Mouse (Mus musculus) stomach, embryonic 14.5 days (tissue): ENCODE measurements around the gene Ablim1. TPM values are rescaled to one million over a fixed set of nuclear protein-coding genes. Genes with fewer than 3 reads are reported as not detected.

ENCODE experiments used
- ATAC-seq: fragments of 200-750 bp; cut with Nextera tagmentation; 2 replicates; pipeline ENCODE4 v1.8.0; 2017; ENCODE audit warnings: low read depth, moderate TSS enrichment; ENCODE audit not compliant: insufficient number of reproducible peaks, insufficient read depth, low FRiP score
- H3K27ac ChIP-seq: fragments of 300-500 bp; sonication (generic); 2 replicates; pipeline ENCODE4 v1.5.1; 2014; ENCODE audit warnings: mild to moderate bottlenecking, low read length, moderate library complexity, mixed read lengths
- H3K27me3 ChIP-seq: fragments of 300-500 bp; sonication (generic); 2 replicates; pipeline ENCODE4 v1.6.1; 2014; ENCODE audit warnings: low read length, control low read depth, mixed read lengths; ENCODE audit not compliant: control insufficient read depth, insufficient read depth
- H3K36me3 ChIP-seq: fragments of 300-500 bp; sonication (generic); 2 replicates; pipeline ENCODE4 v1.6.1; 2014; ENCODE audit warnings: mild to moderate bottlenecking, control low read depth, low read length, moderate library complexity, mixed read lengths; ENCODE audit not compliant: control insufficient read depth, insufficient read depth
- H3K4me1 ChIP-seq: fragments of 300-500 bp; sonication (generic); 2 replicates; pipeline ENCODE4 v1.6.1; 2014; ENCODE audit warnings: low read length, control low read depth, mixed read lengths; ENCODE audit not compliant: control insufficient read depth, insufficient read depth
- H3K4me2 ChIP-seq: fragments of 300-500 bp; sonication (generic); replicated peaks from 2 replicates; pipeline ENCODE4 v1.6.1; 2014; ENCODE audit warnings: low read depth, low read length, control low read depth
- H3K4me3 ChIP-seq: fragments of 300-500 bp; sonication (generic); 2 replicates; pipeline ENCODE4 v1.5.1; 2014; ENCODE audit warnings: low read depth, low read length, control low read depth
- H3K9ac ChIP-seq: fragments of 300-500 bp; sonication (generic); replicated peaks from 2 replicates; pipeline ENCODE4 v1.6.1; 2014; ENCODE audit warnings: low read depth, mild to moderate bottlenecking, control low read depth, low read length, moderate library complexity, mixed read lengths
- H3K9me3 ChIP-seq: fragments of 300-500 bp; sonication (generic); 2 replicates; pipeline ENCODE4 v1.6.1; 2016; ENCODE audit warnings: low read depth, low read length, control low read depth; ENCODE audit not compliant: control insufficient read depth
- WGBS: fragments of 180-500 bp; shearing (Covaris S2); extraction: QIAGEN DNeasy Blood & Tissue Kit; methylation state at CpG from one replicate; pipeline ENCODE4 v1.1.7; 2014; 5-methylcytosine and 5-hydroxymethylcytosine counted together
- polyA plus RNA-seq: library from polyadenylated mRNA; unstranded; fragments of >200 nt; fragmentation: Nextera tagmentation; extraction: Ambion mirVana; gene quantifications from 2 replicates; pipeline ENCODE4 v1.2.1, GENCODE M21; 2014

Ablim1 gene
- polyA plus RNA-seq, 1 experiment from 2014 or later = 36.9 TPM

DNA sequence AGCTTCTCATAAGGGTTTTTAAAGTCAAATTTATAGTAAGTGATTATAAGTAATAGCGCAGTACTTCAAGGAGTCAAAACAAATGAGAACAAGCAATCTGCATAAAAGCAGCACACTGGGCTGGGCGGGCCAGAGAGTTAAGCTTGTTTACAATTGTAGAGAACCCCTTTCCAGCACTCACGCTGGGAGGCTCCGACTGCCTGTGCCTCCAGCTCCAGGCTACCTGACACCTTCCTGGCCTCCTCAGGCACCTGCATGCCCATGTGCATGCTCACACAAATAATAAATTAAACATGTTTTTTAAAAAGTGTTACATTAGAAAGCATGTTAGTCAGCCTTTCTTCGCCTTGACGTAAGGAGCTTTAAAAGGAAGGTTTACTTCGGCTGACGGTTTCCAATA, 20.4 kb upstream of the Ablim1 start:
- ATAC-seq = no peak
- WGBS = 50% methylated on average over 8 of the region's 8 CpGs
- H3K36me3 ChIP-seq = no peaks in the 10 kb centered on the region

DNA sequence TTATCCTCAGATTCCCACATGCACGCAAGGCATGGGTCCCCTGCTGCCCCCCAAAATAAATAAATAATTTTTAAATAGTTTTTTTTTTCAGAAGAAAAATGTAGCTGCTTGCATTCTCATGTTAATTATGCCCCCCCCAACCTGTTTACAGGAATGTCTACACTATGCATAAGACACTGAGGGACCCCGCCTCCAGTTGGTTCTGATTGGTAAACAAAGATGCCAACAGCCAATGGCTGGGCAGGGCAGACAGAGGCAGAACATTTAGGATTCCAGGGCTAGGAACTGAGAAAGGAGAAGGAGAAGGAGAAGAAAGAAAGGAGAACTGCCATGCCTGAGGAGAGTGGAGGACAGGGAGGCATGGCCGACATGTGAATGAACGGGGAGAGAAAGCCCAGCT, 18.6 kb upstream of the Ablim1 start:
- H3K9ac ChIP-seq = no peak overlapping the region
- H3K27me3 ChIP-seq = no peaks in the 10 kb centered on the region
- WGBS = 88% methylated on average over 4 of the region's 4 CpGs
- no peaks in the 10 kb centered on the region for H3K4me1 ChIP-seq
- H3K9me3 ChIP-seq = no peaks in the 10 kb centered on the region
- H3K36me3 ChIP-seq = no peaks in the 10 kb centered on the region
- no peak overlapping the region for H3K4me3 ChIP-seq
- no peak overlapping the region for H3K4me2 ChIP-seq
- ATAC-seq = no peak
- H3K27ac ChIP-seq = no peak overlapping the region

More for the DNA sequence above, 20.4 kb upstream of the Ablim1 start:
- H3K4me3 ChIP-seq = no peak overlapping the region
- H3K27me3 ChIP-seq = no peaks in the 10 kb centered on the region
- H3K4me2 ChIP-seq = no peak overlapping the region
- H3K9ac ChIP-seq = no peak overlapping the region
- no peaks in the 10 kb centered on the region for H3K4me1 ChIP-seq
- H3K27ac ChIP-seq = no peak overlapping the region
- no peaks in the 10 kb centered on the region for H3K9me3 ChIP-seq

DNA sequence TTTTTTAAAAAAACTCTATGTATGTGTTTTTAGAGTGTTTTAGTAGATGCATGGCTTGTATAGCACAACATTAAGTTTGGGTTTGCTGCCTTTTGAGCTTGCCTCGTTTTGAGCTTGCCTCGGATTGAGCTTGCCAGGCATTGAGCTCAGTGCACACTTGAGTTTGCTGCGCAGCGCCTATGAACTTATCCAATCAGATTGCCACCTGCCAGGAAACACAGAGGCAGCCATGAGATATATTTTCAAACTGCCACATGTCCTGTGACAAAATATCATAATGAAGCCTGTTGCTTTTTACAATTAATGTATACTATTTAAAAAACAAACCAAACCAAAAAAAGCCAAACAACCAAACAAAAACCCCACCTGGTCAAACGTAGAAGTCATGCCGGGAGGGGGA, 16.5 kb upstream of the Ablim1 start:
- Histone ChIP-seq H3K9me3 (no peaks in the 10 kb centered on the region), H3K4me2 (no peak overlapping the region), H3K27me3 (no peaks in the 10 kb centered on the region), H3K9ac (no peak overlapping the region), H3K27ac (no peak overlapping the region), H3K36me3 (no peaks in the 10 kb centered on the region), H3K4me3 (no peak overlapping the region), H3K4me1 (no peaks in the 10 kb centered on the region)
- 81% methylated on average over 6 of the region's 6 CpGs for WGBS
- ATAC-seq = no peak

DNA sequence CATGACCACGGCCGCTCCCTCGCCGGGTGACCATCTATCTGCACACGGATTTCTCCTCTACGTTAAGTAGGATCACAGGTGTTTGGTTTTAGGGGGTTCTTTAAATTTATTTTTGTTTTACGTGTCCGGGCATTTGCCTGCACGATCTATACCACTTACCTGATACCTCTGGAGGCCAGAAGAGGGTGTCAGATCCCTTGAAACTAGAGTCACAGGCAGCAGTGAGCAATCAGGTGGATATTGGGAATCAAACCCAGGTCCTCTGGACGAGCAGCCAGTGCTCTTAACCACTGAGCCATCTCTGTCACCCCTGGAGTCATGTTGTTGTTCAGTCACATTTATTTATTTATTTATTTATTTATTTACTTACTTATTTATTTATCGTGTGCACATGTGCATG, 15.6 kb upstream of the Ablim1 start:
- Histone ChIP-seq H3K27me3 (no peaks in the 10 kb centered on the region), H3K9me3 (no peaks in the 10 kb centered on the region), H3K4me3 (no peak overlapping the region), H3K27ac (no peak overlapping the region), H3K9ac (no peak overlapping the region), H3K4me1 (no peaks in the 10 kb centered on the region), H3K4me2 (no peak overlapping the region), H3K36me3 (no peaks in the 10 kb centered on the region)
- ATAC-seq = no peak
- 73% methylated on average over 11 of the region's 11 CpGs for WGBS

DNA sequence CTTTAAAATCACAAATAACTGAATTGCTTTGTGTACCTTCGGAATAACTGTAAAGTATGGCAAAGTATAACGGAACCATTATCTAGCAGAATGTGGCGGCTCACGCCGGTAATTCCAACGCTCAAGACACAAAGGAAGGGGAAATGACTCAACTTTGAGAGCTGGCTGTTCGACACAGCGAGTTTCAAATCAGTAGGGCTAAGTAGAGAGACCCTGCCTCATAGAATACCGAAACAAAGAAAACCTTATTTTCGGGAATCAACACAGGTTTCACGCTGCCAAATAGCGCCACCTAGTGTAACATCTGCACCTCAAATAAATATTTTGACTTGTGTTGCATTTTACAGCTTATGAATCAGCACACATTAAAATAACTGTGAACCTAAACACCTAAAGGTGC, 14.1 kb upstream of the Ablim1 start:
- Histone ChIP-seq H3K36me3 (no peaks in the 10 kb centered on the region), H3K4me3 (no peak overlapping the region)
- 61% methylated on average over 12 of the region's 12 CpGs for WGBS

DNA sequence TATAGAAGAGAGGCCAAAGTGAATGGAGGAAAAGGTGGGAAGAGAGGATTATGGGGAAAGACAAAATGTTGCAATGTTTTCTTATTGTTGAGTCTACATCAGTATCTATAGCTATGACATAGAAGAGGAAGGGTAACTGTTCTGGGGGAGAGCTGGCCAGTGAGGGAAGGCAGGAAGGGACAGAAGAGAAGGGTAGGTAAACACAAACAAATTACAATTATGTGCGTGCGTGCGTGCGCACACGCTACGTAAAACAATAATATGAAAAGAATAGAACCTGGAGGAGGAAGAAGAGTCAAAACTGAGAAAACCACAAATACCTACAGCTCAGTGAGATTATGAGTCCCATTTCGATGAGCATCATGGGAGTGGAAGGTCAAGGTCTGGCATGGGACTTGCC, 13.6 kb upstream of the Ablim1 start:
- H3K9me3 ChIP-seq = no peaks in the 10 kb centered on the region
- no peaks in the 10 kb centered on the region for H3K27me3 ChIP-seq
- no peak overlapping the region for H3K27ac ChIP-seq
- no peak overlapping the region for H3K4me2 ChIP-seq
- no peaks in the 10 kb centered on the region for H3K4me1 ChIP-seq
- no peak overlapping the region for H3K9ac ChIP-seq
- WGBS = 95% methylated on average over 7 of the region's 7 CpGs
- no peaks in the 10 kb centered on the region for H3K36me3 ChIP-seq
- H3K4me3 ChIP-seq = no peak overlapping the region
- ATAC-seq = no peak

More for the DNA sequence above, 14.1 kb upstream of the Ablim1 start:
- no peak overlapping the region for H3K9ac ChIP-seq
- no peaks in the 10 kb centered on the region for H3K4me1 ChIP-seq
- no peaks in the 10 kb centered on the region for H3K27me3 ChIP-seq
- no peaks in the 10 kb centered on the region for H3K9me3 ChIP-seq
- no peak overlapping the region for H3K27ac ChIP-seq
- ATAC-seq = no peak
- no peak overlapping the region for H3K4me2 ChIP-seq

DNA sequence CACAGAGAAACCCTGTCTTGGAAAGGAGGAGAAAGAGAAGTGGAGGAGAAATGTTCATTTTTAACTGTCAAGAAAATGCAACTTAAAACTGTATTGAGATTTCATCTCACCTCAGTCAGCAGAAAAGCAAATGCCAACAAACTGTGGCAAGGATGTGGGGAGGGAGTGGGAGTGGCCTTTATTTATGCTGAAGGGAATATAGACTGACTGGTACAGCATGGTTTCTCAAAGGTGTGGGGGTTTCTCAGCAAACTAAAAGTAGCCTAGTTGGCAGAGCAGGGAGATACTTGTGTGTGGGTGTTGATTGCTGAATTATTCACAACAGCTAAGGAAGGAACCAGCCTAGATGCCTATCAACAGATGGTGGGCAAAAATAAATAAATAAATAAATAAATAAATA, 13.0 kb upstream of the Ablim1 start:
- Histone ChIP-seq H3K27me3 (no peaks in the 10 kb centered on the region), H3K9me3 (no peaks in the 10 kb centered on the region), H3K4me2 (no peak overlapping the region), H3K27ac (no peak overlapping the region), H3K4me3 (no peak overlapping the region), H3K36me3 (no peaks in the 10 kb centered on the region), H3K4me1 (no peaks in the 10 kb centered on the region), H3K9ac (no peak overlapping the region)
- ATAC-seq = no peak

DNA sequence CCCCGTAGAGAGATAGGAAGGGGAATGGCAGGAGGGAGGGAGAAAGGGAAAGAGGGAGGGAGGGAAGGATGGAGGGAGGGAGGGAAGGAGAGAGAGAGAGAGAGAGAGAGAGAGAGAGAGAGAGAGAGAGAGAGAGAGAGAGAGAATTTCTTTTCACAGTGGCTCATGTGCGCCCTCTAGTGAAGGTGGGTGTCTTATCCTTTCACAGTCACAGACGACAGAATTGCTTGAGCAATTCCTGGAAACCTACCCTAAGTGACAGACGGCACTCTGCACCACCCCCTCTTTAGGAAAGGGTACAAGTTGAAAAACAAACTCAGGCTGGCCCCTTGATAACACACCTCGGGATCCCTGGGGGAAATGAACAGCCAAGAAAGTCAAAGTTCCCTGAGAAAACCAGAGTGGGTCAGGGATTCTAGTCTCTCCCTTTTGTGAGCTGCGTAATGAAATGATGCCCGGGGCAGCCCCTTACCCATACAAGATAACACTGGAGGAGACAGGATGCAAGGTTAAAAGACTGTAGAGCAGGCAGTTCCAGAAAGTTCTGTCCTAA, 11.1 kb upstream of the Ablim1 start:
- Histone ChIP-seq H3K27ac (no peak overlapping the region), H3K9ac (no peak overlapping the region), H3K4me1 (no peaks in the 10 kb centered on the region), H3K36me3 (no peaks in the 10 kb centered on the region), H3K27me3 (no peaks in the 10 kb centered on the region), H3K4me2 (no peak overlapping the region), H3K9me3 (no peaks in the 10 kb centered on the region), H3K4me3 (no peak overlapping the region)
- ATAC-seq = no peak
- 24% methylated on average over 7 of the region's 7 CpGs for WGBS

DNA sequence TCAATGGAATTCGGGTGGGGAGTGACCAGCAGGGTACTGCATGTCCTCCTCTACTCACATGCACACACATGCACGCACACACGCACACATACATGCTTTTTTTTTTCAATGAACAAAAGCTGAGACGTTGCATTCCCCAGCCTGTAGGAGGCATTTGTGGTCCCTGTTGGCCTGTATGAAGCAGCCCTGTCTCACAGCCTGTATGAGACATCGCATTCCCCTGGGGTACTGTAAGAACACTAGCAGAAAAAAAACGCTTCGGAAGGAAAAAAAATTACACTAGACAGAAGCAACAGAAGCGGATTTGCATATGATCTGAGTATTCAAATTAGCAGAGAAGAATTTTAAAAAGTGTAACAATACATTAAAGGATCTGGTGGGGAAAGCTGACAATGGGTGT, 8.4 kb upstream of the Ablim1 start:
- 86% methylated on average over 8 of the region's 8 CpGs for WGBS
- Histone ChIP-seq H3K4me2 (no peak overlapping the region), H3K9me3 (no peaks in the 10 kb centered on the region), H3K27me3 (no peaks in the 10 kb centered on the region), H3K4me3 (no peak overlapping the region), H3K4me1 (no peaks in the 10 kb centered on the region), H3K27ac (no peak overlapping the region), H3K9ac (no peak overlapping the region), H3K36me3 (no peaks in the 10 kb centered on the region)
- no peak for ATAC-seq
